Mouse (Mus musculus): ENCODE measurements around the gene Ulk4.

Gene Ulk4

GRCm38 (mm10) chr9:121195106-121195505 lies 81.9 kb downstream of the Ulk4 start:
- in situ Hi-C loops (cut with MboI, MseI), result loop anchor here (10.0 to 25.0 kb wide), 2 partner anchors 660 to 1658 kb away; partner anchors contain the start of gene Entpd3

- in situ Hi-C loops (cut with MboI, MseI), result loop anchor here (5.0 to 25.0 kb wide), 3 partner anchors 560 to 1655 kb away; partner anchors contain the start of gene Entpd3
Observed at GRCm38 (mm10) chr9:121192601-121193370, 84.2 kb downstream of the Ulk4 start.

- in situ Hi-C loops (cut with MboI, MseI), result loop anchor here (25.0 kb wide), 1 partner anchor 1651 kb away; no protein-coding TSS in a partner anchor
Observed at GRCm38 (mm10) chr9:121187811-121188210, 89.2 kb downstream of the Ulk4 start.

- in situ Hi-C loops (cut with MboI, MseI), result loop anchor here (25.0 kb wide), 1 partner anchor 1648 kb away; no protein-coding TSS in a partner anchor
Observed at GRCm38 (mm10) chr9:121185796-121186195, 91.2 kb downstream of the Ulk4 start.

- in situ Hi-C loops (cut with MboI, MseI), result loop anchor here (25.0 kb wide), 1 partner anchor 1639 kb away; no protein-coding TSS in a partner anchor
Observed at GRCm38 (mm10) chr9:121176350-121176749, 100.6 kb downstream of the Ulk4 start.

GRCm38 (mm10) chr9:121175201-121175600 lies 101.8 kb downstream of the Ulk4 start:
- in situ Hi-C loops (cut with MboI, MseI), result loop anchor here (25.0 kb wide), 1 partner anchor 1638 kb away; no protein-coding TSS in a partner anchor

- in situ Hi-C loops (cut with MboI, MseI), result no loop called here
Observed at GRCm38 (mm10) chr9:121172123-121172522, 104.9 kb downstream of the Ulk4 start.

GRCm38 (mm10) chr9:121171609-121172008 lies 105.4 kb downstream of the Ulk4 start:
- in situ Hi-C loops (cut with MboI, MseI), result no loop called here

GRCm38 (mm10) chr9:121164607-121165006 lies 112.4 kb downstream of the Ulk4 start:
- in situ Hi-C loops (cut with MboI, MseI), result no loop called here

GRCm38 (mm10) chr9:121162789-121163188 lies 114.2 kb downstream of the Ulk4 start:
- in situ Hi-C loops (cut with MboI, MseI), result no loop called here

GRCm38 (mm10) chr9:121161818-121162565 lies 115.0 kb downstream of the Ulk4 start:
- in situ Hi-C loops (cut with MboI, MseI), result no loop called here

GRCm38 (mm10) chr9:121156253-121156831 lies 120.7 kb downstream of the Ulk4 start:
- in situ Hi-C loops (cut with MboI, MseI), result no loop called here

- in situ Hi-C loops (cut with MboI, MseI), result no loop called here
Observed at GRCm38 (mm10) chr9:121153276-121153675, 123.7 kb downstream of the Ulk4 start.

GRCm38 (mm10) chr9:121148602-121149001 lies 128.4 kb downstream of the Ulk4 start:
- in situ Hi-C loops (cut with MboI, MseI), result no loop called here

GRCm38 (mm10) chr9:121143208-121143607 lies 133.8 kb downstream of the Ulk4 start:
- in situ Hi-C loops (cut with MboI, MseI), result no loop called here

- in situ Hi-C loops (cut with MboI, MseI), result no loop called here
Observed at GRCm38 (mm10) chr9:121132549-121132948, 144.4 kb downstream of the Ulk4 start.

- in situ Hi-C loops (cut with MboI, MseI), result no loop called here
Observed at GRCm38 (mm10) chr9:121129533-121129932, 147.5 kb downstream of the Ulk4 start.

GRCm38 (mm10) chr9:121128934-121129333 lies 148.1 kb downstream of the Ulk4 start:
- in situ Hi-C loops (cut with MboI, MseI), result no loop called here

GRCm38 (mm10) chr9:121127025-121127424 lies 150.0 kb downstream of the Ulk4 start:
- in situ Hi-C loops (cut with MboI, MseI), result no loop called here

GRCm38 (mm10) chr9:121124705-121125104 lies 152.3 kb downstream of the Ulk4 start:
- in situ Hi-C loops (cut with MboI, MseI), result no loop called here

- in situ Hi-C loops (cut with MboI, MseI), result no loop called here
Observed at GRCm38 (mm10) chr9:121122039-121122438, 155.0 kb downstream of the Ulk4 start.

- in situ Hi-C loops (cut with MboI, MseI), result loop anchor here (10.0 kb wide), 1 partner anchor 453 kb away; no protein-coding TSS in a partner anchor
Observed at GRCm38 (mm10) chr9:121117936-121118335, 159.1 kb downstream of the Ulk4 start.

Data from T-helper 1 cell (primary cell).